Mouse (Mus musculus): ENCODE results near the gene Nanp.

- TF ChIP-seq CTCF (IDR thresholded peaks at IDR 0.05; ENCODE audit: control insufficient read depth, insufficient read depth, insufficient replicate concordance, low read depth, low read length) = no peak
- no peak for TF ChIP-seq POLR2A (IDR thresholded peaks at IDR 0.05; ENCODE audit: control insufficient read depth, low read depth, low read length)
Observed at GRCm38 (mm10) chr2:150997618-150998017, 41.6 kb downstream of the Nanp start.
